Mouse (Mus musculus) forebrain, embryonic 15.5 days (tissue): ENCODE measurements around the gene Mtf1. TPM values are rescaled to one million over a fixed set of nuclear protein-coding genes. Genes with fewer than 3 reads are reported as not detected.
A peak's percentile ranks its signal among the peaks of the same experiment; 100 is the strongest.

Experiments
- ATAC-seq: fragments of 200-750 bp; cut with Nextera tagmentation; replicated peaks from 2 replicates; pipeline ENCODE4 v1.8.0; 2017; ENCODE audit warnings: mild to moderate bottlenecking, moderate TSS enrichment, moderate library complexity
- H3K27ac ChIP-seq: fragments of 300-500 bp; sonication (generic); replicated peaks from 2 replicates; pipeline ENCODE4 v1.5.1; 2015; ENCODE audit warnings: mild to moderate bottlenecking, inconsistent platforms
- H3K27me3 ChIP-seq: fragments of 300-500 bp; sonication (generic); 2 replicates; pipeline ENCODE4 v1.6.1; 2015; ENCODE audit warnings: inconsistent platforms
- H3K36me3 ChIP-seq: fragments of 300-500 bp; sonication (generic); 2 replicates; pipeline ENCODE4 v1.6.1; 2015; ENCODE audit warnings: mild to moderate bottlenecking, inconsistent platforms
- H3K4me1 ChIP-seq: fragments of 300-500 bp; sonication (generic); 2 replicates; pipeline ENCODE4 v1.6.1; 2015; ENCODE audit warnings: inconsistent platforms
- H3K4me2 ChIP-seq: fragments of 300-500 bp; sonication (generic); replicated peaks from 2 replicates; pipeline ENCODE4 v1.6.1; 2015; ENCODE audit warnings: mild to moderate bottlenecking, inconsistent platforms
- H3K4me3 ChIP-seq: fragments of 300-500 bp; sonication (generic); 2 replicates; pipeline ENCODE4 v1.5.1; 2015; ENCODE audit warnings: mild to moderate bottlenecking, inconsistent platforms
- H3K9ac ChIP-seq: fragments of 300-500 bp; sonication (generic); replicated peaks from 2 replicates; pipeline ENCODE4 v1.6.1; 2015; ENCODE audit warnings: mild to moderate bottlenecking, inconsistent platforms
- H3K9me3 ChIP-seq: fragments of 300-500 bp; sonication (generic); 2 replicates; pipeline ENCODE4 v1.6.1; 2016; ENCODE audit warnings: inconsistent platforms
- WGBS: fragments of 180-500 bp; shearing (Covaris S2); methylation state at CpG from one replicate; pipeline ENCODE4 v1.1.7; 2015; ENCODE audit warnings: mixed read lengths; 5-methylcytosine and 5-hydroxymethylcytosine counted together
- polyA plus RNA-seq: library from polyadenylated mRNA; unstranded; fragments of >200 nt; fragmentation: Nextera tagmentation; extraction: Ambion mirVana; gene quantifications from 2 replicates; pipeline ENCODE4 v1.2.1, GENCODE M21; 2015

Mtf1 gene
- 12.1 and 13.8 TPM in 2 replicates for polyA plus RNA-seq

DNA sequence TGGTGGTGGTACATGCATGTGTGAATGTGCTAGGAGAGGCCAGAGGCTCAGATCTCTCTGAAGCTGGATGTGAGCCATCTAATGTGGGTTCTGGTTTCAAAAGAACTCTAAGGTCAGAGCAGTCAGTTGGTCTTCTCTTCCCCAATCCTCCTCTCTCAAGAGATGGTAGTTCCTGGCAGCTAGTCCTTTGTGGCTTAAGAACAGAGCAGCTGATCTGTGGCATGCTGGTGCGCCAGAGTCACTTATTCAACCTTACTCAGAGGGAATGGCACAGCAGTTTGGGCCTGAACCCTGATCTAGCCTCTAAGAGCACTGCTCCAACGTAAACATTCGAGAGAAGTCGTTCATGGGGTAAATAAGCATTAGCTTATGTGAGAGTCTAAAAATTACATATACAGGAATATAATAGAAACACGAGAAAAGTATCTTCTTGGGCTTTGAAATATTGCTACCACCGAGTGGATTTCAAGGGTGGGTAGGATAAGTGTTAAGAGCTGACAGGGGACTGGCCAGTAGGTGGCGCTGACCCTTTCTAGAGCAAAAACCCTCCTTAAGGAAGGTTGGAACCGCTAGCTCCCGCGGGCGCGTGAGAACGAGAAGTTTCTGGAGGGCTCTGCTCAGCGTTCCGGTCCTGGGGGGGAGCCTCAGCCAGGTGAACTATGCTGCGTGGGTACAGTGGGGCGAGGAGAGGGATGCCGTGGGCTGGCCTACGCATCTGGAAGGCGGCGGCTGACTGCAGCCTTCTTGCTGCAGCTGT, at the start of gene Mtf1:
Gene Mtf1, plus strand, starts transcription at position 553 of the 757 bp plus-strand sequence.
- H3K4me1 ChIP-seq = peaks cover 16% of the 10 kb centered on the region
- H3K9ac ChIP-seq = peak within 1 kb of the TSS; percentile 83
- H3K36me3 ChIP-seq = peaks cover 37% of the 10 kb centered on the region
- peak within 1 kb of the TSS; percentile 95 for H3K27ac ChIP-seq
- peak; percentile 77 for ATAC-seq
- H3K4me3 ChIP-seq = peak within 1 kb of the TSS; percentile 71
- 2% methylated on average over 21 of the region's 21 CpGs for WGBS
- no peaks in the 10 kb centered on the region for H3K27me3 ChIP-seq
- no peaks in the 10 kb centered on the region for H3K9me3 ChIP-seq
- peak within 1 kb of the TSS; percentile 90 for H3K4me2 ChIP-seq

DNA sequence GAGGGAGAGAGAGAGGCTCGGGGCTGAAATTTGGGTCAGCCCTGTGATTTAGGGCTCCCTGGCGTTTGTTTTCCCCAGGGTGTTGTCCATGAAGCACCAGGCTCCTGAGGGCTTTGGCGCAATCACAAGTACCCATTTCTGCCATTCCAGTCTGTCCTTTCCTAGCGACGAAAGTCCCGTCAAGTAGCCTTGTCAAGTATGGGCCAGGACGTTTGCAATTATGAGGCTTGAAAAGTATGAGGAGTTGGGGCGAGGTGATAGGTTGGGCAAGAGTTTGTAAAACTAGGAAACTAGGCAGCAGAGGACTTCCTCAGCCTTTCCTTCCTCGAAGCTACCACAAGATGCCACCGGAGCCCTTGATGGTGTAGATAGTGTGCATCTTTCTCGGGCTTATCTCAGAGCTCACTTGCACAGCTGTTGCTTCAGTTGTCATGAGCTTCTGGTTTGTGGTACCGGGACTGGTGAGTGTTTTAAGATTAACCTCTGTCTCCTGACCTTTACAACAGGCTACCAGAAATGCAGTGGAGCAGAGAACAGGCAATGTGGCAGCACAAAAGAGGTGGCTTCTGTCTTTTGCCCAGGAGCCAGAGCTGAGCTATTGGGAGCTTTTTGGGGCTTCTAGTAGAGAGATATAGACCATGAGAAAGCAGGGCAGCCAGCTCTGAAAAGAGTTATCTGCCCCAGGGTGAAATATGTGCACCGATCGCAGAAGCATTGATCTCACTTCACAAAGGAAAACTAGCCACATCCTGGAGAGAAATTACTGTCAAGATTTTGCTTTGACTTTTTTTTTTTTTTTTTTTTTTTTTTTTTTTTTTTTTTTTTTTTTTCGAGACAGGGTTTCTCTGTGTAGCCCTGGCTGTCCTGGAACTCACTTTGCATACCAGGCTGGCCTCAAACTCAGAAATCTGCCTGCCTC, 49.4 kb upstream of the Mtf1 start:
- Histone ChIP-seq H3K4me2 (peak overlapping the region; percentile 95), H3K9ac (peak overlapping the region; percentile 69), H3K27ac (no peak overlapping the region), H3K4me1 (peaks cover 16% of the 10 kb centered on the region), H3K9me3 (no peaks in the 10 kb centered on the region), H3K36me3 (peaks cover 2% of the 10 kb centered on the region; the same call in 1 of the 2 replicates), H3K4me3 (peak overlapping the region; percentile 68), H3K27me3 (no peaks in the 10 kb centered on the region)
- WGBS = 22% methylated on average over 15 of the region's 15 CpGs
- ATAC-seq = no peak

DNA sequence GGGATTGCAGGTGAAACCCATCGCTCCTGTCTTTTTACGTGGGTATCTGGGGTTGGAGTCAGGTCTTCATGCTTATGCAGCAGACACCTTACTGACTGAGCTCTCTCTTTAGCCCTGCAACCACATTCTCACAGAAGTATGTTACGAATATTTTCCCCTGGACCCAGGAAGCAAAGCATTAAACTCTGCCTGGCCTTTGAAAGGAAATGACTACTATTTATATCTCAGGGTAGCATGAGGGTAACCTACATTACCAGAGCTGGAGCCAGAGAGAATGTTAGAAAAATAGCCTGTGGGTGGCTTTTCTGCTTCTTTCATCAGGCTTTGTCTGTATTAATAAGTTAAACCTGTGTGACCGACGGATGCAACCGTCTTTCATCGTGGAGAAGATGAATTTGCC, 46.4 kb upstream of the Mtf1 start:
- Histone ChIP-seq H3K4me1 (peaks cover 16% of the 10 kb centered on the region), H3K27ac (no peak overlapping the region), H3K9me3 (no peaks in the 10 kb centered on the region), H3K4me2 (no peak overlapping the region), H3K9ac (no peak overlapping the region), H3K27me3 (no peaks in the 10 kb centered on the region), H3K4me3 (no peak overlapping the region), H3K36me3 (no peaks in the 10 kb centered on the region)
- WGBS = 83% methylated on average over 7 of the region's 7 CpGs
- ATAC-seq = no peak

DNA sequence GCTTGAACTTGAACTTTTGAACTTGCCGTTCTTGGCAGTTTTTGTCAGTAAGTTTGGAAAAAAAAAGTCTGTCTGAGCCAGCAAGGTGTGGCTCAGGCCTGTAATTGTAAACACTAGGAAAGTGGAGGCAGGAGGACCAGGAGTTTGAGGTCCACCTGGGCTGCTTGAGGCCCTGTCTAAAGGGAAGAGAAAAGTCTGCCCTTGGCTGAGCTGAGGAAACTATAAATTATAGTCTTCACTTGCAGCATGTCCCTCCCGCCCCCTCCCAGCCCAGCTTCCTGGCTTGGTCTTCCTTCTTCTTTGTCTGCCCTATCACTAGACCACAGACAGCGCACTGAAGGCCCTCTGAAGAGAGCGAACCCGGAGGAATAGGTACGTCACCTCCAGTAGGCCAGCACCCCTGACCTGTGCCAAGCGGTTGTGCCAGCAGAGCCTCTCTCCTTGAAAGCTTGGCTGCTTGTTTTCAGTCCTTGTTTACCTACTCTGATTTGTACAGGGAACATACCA, 42.5 kb upstream of the Mtf1 start:
- Histone ChIP-seq H3K36me3 (no peaks in the 10 kb centered on the region), H3K9ac (no peak overlapping the region), H3K4me2 (no peak overlapping the region), H3K9me3 (no peaks in the 10 kb centered on the region), H3K4me1 (no peaks in the 10 kb centered on the region), H3K27me3 (no peaks in the 10 kb centered on the region), H3K4me3 (no peak overlapping the region), H3K27ac (no peak overlapping the region)
- no peak for ATAC-seq
- WGBS = 92% methylated on average over 7 of the region's 7 CpGs

DNA sequence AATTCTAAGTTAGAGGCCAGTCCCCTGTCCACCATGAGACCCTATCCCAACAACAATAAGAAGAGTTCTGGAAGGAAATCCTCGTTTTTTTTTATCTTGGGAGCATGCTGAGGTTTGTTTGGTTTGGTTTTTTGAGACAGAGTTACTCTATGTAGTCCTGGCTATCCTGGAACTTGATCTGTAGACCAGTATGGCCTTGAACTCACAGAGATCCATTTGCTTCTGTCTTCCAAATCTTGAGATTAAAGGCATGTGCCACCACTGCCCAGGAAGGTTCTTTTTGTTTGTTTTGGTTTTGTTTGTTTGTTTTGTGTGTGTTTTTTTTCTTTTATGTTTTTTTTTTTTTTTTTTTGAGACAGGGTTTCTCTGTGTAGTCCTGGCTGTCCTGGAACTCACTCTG, 40.7 kb upstream of the Mtf1 start:
- no peak for ATAC-seq
- WGBS = 47% methylated on average over 1 of the region's 1 CpGs
- Histone ChIP-seq H3K4me1 (no peaks in the 10 kb centered on the region), H3K4me3 (no peak overlapping the region), H3K27ac (no peak overlapping the region), H3K4me2 (no peak overlapping the region), H3K9ac (no peak overlapping the region), H3K9me3 (no peaks in the 10 kb centered on the region), H3K27me3 (no peaks in the 10 kb centered on the region), H3K36me3 (no peaks in the 10 kb centered on the region)

DNA sequence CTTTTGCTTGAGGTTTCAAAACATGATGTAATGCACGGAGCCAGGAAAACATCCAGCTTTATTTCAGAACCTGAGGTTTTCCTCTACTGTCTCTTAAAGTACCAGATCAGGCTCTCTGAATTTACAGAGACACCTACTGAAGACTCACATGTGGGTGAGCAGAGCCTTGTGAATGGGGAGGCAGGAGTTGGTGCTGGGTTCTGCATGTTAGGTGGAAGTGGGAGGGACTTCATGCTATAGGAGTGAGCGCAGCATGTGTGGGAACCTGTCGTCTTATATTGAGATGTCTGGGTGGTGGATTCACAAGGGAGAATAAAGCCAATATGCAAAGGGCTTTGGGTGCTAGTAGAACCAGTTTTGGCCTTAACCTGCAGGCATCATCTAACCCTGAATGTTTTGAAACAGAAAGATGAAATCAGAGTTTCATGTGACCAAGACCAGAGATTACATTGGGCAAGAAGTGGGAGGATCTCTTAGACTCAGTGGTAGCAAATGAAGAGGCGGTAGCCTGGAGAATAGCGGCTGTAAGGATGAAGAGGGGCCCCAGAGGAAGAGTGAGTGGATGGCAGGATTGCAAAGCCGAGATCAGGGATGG, 38.9 kb upstream of the Mtf1 start:
- H3K9me3 ChIP-seq = no peaks in the 10 kb centered on the region
- H3K9ac ChIP-seq = no peak overlapping the region
- H3K4me1 ChIP-seq = peaks cover 3% of the 10 kb centered on the region; the same call in 1 of the 2 replicates
- H3K27me3 ChIP-seq = no peaks in the 10 kb centered on the region
- no peaks in the 10 kb centered on the region for H3K36me3 ChIP-seq
- no peak overlapping the region for H3K4me2 ChIP-seq
- 89% methylated on average over 6 of the region's 6 CpGs for WGBS
- H3K4me3 ChIP-seq = no peak overlapping the region
- no peak overlapping the region for H3K27ac ChIP-seq
- no peak for ATAC-seq

DNA sequence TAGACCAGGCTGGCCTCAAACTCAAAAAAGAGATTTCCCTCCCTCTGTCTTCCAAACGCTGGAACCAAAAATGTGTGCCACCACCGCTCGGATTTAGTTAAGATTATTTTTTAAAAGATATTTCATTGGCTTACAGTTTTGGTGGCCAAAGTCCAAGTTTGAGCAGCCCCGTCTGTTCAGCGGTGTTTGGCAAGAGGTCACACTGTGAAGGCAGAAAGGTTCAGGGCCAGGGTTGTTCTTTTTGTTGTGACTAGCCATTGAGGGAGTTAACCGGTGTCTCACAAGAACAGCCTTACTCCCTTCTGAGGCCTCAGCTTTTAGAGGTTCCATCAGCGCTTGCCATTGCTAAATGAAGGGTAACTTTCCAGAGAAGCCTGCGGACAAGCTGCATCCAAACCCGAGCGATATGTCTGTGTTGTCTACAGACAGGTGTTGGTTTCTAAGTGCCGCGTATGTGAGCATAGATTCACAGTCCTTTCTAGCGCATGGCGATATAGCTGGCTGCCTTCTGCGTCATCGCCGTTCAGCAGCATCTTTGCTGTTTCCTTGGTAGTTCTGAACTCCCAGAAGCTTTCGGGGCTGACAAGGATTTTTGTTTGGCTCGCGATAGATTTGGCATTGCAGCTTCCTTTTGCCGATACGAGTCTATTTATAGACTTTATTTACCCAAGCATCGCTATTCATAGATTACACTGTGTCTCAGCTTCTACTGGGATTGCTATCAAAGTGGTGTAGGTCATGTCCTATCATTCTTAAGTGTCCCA, 35.9 kb upstream of the Mtf1 start:
- peaks cover 3% of the 10 kb centered on the region; the same call in 1 of the 2 replicates for H3K4me1 ChIP-seq
- no peak overlapping the region for H3K9ac ChIP-seq
- no peak overlapping the region for H3K4me2 ChIP-seq
- peak overlapping the region; percentile 24 for H3K27ac ChIP-seq
- H3K27me3 ChIP-seq = no peaks in the 10 kb centered on the region
- 78% methylated on average over 23 of the region's 23 CpGs for WGBS
- no peak for ATAC-seq
- no peaks in the 10 kb centered on the region for H3K9me3 ChIP-seq
- no peaks in the 10 kb centered on the region for H3K36me3 ChIP-seq
- H3K4me3 ChIP-seq = no peak overlapping the region

DNA sequence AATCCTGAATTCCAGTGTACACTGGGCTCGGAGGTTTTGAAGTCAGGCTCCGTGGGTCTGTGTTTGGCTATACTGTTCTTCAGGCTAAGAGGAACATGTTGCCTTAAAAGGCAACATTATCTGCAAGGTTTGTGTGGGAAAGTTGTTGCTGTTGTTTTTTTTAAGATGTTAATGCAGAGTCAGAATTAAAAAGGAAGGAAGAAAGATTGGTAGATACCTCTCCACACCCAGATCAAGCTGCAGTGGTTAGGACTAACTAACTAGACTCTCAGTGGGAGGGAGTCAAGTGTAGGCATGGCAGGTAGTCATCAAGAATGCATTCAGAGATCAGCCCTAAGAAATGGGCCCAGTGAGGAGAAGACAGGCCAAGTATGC, 35.4 kb upstream of the Mtf1 start:
- 88% methylated on average over 2 of the region's 2 CpGs for WGBS
- Histone ChIP-seq H3K4me3 (no peak overlapping the region), H3K27me3 (no peaks in the 10 kb centered on the region), H3K4me2 (no peak overlapping the region), H3K36me3 (no peaks in the 10 kb centered on the region), H3K9me3 (no peaks in the 10 kb centered on the region), H3K4me1 (peaks cover 3% of the 10 kb centered on the region; the same call in 1 of the 2 replicates), H3K27ac (no peak overlapping the region), H3K9ac (no peak overlapping the region)
- ATAC-seq = no peak

DNA sequence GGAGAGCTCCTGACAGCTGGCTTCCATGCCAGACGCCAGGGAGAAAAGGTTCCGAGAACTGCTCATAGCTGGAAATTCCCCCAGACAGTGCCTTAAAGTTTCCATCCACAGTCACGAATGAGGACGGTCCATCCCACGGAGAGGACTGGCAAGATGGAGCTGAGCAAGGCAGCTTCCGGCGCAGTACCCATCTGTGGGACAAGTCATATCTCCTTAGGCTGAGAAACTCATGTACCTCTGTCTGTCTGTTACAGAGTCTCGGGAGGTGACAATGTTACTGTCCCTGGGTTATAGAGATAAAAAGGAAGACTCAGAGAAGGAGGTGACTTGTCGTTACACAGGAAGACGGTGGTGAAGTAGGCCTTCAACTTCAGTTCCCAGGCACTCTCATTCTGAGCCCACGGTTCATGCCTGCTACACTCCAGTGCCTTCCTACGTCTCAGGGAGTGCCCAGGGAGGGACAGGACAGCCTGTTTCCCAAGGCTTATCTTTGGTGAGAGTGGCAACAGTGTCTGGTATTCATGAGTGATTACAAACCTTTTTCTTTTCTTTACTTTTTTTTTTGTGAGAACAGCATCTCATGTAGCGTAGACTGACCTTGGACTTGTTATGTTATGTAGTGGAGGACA, 32.8 kb upstream of the Mtf1 start:
- Histone ChIP-seq H3K4me2 (no peak overlapping the region), H3K9me3 (no peaks in the 10 kb centered on the region), H3K27me3 (no peaks in the 10 kb centered on the region), H3K4me1 (peaks cover 3% of the 10 kb centered on the region; the same call in 1 of the 2 replicates), H3K36me3 (no peaks in the 10 kb centered on the region), H3K9ac (no peak overlapping the region), H3K27ac (no peak overlapping the region), H3K4me3 (no peak overlapping the region)
- no peak for ATAC-seq
- WGBS = 88% methylated on average over 13 of the region's 13 CpGs

DNA sequence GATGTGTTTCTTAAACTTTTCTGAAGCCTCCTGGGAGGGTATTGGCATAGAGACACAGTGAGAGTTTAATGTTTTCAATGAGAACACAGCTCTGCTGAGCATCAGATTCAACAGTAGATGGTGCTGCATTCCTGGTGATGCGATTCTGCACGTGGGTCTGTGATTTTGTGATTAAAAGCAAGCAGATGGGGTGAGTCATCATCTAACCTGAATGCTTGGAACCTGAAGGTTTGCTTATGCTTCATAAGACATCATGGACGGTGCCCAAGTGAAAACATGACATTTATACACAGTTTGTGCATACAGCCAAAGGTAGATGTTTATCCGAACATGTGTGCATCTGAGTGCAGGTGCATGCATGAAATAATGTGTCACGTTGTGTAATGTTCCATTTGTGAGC, 31.3 kb upstream of the Mtf1 start:
- Histone ChIP-seq H3K27me3 (no peaks in the 10 kb centered on the region), H3K9ac (no peak overlapping the region), H3K27ac (no peak overlapping the region), H3K9me3 (no peaks in the 10 kb centered on the region), H3K4me2 (no peak overlapping the region), H3K36me3 (no peaks in the 10 kb centered on the region), H3K4me3 (no peak overlapping the region), H3K4me1 (peaks cover 3% of the 10 kb centered on the region; the same call in 1 of the 2 replicates)
- ATAC-seq = no peak
- WGBS = 74% methylated on average over 5 of the region's 5 CpGs

DNA sequence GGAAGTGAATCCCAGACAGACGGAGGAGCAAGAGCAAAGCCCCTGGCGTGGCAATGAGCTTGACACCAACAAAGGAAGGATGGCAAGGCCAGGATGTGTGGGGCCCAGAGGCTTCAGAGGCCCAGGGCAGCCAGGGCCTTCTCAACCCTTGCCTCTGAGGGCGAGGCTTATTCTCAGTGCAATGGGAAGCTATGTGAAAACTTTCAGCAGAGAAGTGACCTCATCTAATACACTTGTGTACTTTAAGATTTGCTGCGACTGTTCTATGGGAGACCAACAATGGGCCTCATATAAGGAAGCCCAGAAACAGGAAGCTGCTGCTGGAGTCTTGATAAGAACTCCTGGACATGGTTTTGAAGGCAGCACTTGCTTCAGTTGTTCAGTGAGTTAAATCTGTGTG, 29.8 kb upstream of the Mtf1 start:
- H3K27ac ChIP-seq = no peak overlapping the region
- no peaks in the 10 kb centered on the region for H3K4me1 ChIP-seq
- H3K4me2 ChIP-seq = no peak overlapping the region
- no peak overlapping the region for H3K4me3 ChIP-seq
- no peaks in the 10 kb centered on the region for H3K27me3 ChIP-seq
- WGBS = 68% methylated on average over 4 of the region's 4 CpGs
- no peaks in the 10 kb centered on the region for H3K9me3 ChIP-seq
- H3K9ac ChIP-seq = no peak overlapping the region
- H3K36me3 ChIP-seq = no peaks in the 10 kb centered on the region
- ATAC-seq = no peak
